Mouse (Mus musculus): ENCODE results near the gene Exosc1.

The Exosc1 gene

GRCm38 (mm10) chr19:41874356-41874755 lies 58.9 kb downstream of the Exosc1 start:
- DNase-seq (ENCODE audit: low spot score in 2 of 2): no peak

Data from urinary bladder, postnatal 36 days (tissue).